Mouse (Mus musculus) frontal cortex, postnatal 25 days (tissue): ENCODE data around the gene Nfib.
A peak's percentile ranks its signal among the peaks of the same experiment; 100 is the strongest.

Experiments
- DNase-seq, 2 experiments: peaks; one replicate each; pipeline ENCODE4 v3.0.0; 2022; ENCODE audit warnings: low spot score in 2 of 2

Nfib gene

DNA sequence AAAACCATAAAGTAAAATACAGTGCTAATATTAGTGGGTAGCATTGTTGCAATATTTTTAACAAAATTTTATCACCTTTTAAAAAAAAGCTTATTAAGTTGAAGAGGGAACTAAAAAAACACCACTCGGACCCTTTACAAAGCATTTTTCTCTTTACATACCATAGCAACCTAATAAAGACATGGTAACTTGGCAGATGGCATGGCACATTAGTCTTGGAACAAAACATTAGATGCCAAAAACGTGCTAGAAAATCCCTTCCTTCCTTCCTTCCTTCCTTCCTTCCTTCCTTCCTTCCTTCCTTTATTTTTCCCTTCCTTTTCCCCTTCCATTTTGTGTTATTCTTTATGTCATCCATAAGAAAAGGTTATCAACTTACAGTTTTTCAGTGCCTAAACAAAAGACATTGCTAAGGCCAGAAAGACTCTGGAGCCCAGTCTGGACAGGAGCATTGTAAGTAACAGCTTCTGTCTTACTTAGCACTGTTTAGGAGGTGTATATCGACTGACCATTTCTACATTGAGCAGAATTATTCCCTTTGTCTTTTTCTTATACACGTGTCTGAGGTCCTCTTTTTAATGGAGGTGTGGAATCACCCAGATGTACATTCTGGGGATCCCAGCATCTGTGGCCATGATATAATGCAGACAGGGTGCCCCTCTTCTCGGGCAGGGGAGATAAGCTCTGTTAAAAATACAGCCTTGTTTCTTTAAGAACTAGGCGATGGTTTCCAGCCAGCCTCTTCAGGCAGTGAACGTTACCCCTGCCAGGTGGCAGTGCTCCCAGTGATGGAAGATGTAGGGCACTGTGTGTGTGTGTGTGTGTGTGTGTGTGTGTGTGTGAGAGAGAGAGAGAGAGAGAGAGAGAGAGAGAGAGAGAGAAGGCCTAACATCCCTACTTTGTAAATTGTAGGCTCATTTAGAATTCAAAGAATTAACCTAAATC, 113.2 kb downstream of the Nfib start:
- no peak for DNase-seq

GRCm38 (mm10) chr4:82589345-82589890, 116.1 kb downstream of the Nfib start:
- DNase-seq, result peak in 1 of 2 experiments; percentile 20

GRCm38 (mm10) chr4:82588718-82589117, 116.8 kb downstream of the Nfib start:
- no peak for DNase-seq

DNA sequence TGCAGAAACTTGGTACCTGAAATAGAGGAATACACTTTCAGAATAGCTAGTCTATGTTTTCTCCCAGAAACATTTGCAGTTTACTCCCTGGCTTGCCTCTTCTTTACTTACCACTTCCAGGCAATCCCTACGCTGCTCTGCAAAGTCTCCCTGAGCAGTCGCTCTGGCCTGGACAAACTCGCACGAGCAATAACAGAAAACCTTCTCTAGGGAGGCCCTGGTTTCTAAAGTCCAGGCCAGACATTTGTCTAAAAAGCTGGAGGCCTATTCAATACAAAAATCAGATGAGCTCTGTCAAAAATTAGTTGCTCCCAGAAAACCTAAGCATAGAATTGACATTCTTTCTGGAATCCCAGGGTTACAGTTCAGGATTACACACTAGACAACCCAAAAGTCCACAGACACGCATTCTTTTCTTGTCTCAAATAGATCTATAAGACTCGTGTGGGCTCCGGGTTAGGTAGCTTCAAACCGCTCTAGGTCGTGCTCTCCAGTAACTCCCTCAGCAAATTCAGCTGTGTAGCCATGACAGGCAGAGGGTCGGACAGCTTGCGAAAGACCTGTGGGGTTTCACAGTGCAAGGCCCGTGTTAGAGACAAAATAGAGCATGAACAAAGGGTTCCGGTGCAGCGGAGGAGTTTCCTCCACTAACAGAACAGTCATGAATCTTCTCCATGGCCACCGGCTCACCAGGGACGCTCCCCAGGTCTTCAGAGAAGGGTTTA, 118.2 kb downstream of the Nfib start:
- no peak for DNase-seq

- no peak for DNase-seq
Observed at GRCm38 (mm10) chr4:82586637-82587036, 118.9 kb downstream of the Nfib start.

DNA sequence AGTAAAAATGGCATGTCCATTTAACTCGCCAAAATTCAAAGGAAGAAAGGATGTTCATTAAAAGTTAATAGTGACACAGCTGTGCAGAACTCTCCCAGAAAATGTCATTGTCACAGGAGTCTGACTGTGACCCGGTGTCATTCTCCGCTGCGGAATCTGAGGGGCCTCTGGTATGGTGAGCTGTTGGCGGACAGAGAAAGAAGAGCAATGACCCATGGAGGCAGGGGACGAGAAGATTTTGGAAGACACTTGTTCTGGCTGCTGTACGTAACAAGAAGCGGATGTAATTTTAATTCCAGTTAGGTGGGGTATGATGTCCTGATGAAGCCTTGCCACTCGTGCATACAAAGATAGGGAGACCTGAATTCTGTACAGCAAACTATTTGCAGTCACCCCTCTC, 120.0 kb downstream of the Nfib start:
- no peak for DNase-seq

DNA sequence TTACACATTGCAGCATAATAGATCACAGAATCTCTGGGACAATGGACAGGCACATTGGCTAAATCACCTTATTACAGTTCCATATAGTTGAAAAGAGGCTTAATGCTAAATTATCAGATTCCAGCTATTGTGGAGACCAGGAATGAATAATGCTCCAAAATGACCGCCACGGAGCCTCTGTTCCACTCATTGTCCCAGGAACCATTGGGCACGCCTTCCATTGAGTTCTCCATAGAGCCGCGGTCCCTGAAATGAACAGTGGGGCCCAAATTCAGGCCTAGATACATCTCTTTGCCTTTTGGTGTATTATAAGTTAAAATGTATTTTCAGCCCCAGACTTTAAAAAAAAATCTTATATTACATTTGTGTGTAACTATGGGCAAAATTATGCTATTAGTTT, 120.5 kb downstream of the Nfib start:
- DNase-seq, result no peak

- no peak for DNase-seq
Observed at GRCm38 (mm10) chr4:82584548-82584947, 121.0 kb downstream of the Nfib start.

GRCm38 (mm10) chr4:82573291-82573605, 132.3 kb downstream of the Nfib start:
- no peak for DNase-seq

DNA sequence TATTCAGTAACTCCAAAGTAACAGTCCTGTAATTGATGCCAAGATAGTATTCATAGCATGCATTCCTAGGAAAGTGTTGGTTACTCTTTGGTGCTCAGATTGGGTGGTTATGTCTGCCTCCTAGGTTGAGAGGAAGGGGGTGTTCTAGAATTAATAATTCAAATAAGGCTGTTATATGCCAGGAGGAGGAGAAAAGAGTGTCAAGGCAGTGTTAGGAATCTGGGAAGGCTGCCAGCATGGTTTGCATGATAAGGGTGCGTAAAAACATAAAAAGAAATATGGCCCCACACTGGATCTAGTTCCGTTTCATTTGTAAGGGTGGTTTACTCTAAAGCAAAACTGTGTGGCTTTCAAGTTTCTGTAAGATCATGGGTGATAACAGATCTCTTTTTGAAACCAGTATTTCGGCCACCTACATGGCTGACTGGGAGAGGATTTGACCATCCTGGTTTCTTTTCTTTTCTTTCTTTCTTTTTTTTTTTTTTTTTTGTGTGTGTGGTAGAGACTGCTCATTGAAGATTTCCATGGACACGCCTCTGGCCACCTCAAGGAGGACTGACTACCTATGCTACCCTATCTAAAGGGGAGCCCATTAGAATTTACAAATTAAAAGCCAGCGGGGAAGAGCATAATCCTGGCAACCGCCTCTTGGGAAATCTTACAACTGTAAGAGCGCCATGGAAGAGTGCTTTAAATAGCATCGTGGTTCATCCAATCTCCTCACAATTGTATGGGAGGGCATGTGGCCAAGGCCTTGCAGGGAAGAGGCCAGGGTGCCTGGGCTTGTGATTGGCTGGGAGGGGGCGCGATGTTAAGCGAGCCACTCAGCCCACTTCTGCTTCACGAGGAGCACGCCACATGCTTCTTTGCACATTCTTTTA, 132.9 kb downstream of the Nfib start:
- no peak for DNase-seq

GRCm38 (mm10) chr4:82558816-82559215, 146.7 kb downstream of the Nfib start:
- DNase-seq, result no peak

GRCm38 (mm10) chr4:82555673-82556171, 149.8 kb downstream of the Nfib start:
- DNase-seq, result no peak

DNA sequence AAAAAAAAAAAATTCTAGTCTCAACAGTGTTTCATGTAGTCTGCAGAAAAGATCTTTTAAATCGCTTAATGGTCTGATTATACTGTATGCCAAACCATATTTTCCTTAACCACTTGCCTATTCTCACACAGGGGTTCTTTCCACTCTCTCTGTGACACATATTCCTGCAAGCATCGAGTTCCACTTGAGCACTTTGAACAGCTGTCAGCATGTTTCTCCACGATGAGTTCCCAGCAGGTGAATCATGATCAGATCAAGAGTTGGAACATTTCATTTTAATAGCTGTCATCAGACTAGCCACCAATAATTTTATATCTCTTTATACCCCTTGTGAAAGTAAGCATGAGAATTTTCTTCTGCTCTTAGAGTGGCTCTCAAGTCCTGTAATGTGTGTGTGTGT, 151.9 kb downstream of the Nfib start:
- no peak for DNase-seq

- DNase-seq, result no peak
Observed at GRCm38 (mm10) chr4:82552238-82552637, 153.3 kb downstream of the Nfib start.

DNA sequence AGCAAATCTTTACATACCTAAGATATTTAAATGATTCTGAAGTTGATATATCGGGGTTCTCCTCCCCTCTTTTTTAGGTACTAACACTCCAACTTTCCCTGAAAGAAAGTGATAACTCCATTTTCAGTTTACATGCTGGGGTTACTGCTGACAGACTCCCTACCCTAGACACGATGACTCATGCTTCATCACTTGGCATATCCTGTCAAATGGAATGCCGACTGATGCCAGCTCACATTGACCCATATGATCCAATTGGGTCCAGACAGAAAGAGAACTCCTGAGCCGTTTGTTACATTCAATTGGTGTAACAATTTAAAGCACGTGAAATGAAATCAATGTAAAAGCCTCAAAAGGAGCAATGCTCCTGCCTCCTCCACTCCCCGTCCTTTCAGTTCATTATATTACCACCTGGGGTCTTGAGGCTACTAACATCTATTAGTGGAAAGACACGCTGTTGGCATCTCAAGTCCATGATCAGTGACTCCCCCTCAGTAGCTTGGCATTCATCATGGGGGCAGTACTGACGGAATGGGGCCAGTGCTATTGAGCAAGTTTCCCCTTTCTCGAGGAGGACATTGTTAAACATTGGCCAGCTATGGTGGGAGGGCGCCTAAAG, 155.7 kb downstream of the Nfib start:
- DNase-seq, result no peak

- DNase-seq, result no peak
Observed at GRCm38 (mm10) chr4:82548247-82548646, 157.3 kb downstream of the Nfib start.

DNA sequence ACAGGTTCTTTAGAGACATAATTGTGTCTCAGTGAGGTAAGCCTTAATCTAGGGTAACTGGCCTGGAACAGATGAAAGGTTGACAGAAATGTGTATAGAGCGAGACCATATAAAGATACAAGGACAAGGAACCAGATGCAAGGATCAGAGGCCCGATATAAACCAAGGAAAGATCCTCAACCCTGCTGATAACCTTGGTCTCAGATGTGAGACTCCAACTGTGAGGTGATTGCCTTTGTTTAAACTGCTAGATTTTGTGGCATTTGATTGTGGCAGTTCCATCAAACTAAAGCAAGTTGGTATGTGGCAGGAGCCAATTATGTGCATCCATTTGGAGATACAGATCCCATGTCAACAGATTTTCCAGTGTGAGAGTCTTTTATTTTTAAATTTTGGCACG, 161.6 kb downstream of the Nfib start:
- DNase-seq, result no peak

GRCm38 (mm10) chr4:82543398-82543740, 162.2 kb downstream of the Nfib start:
- DNase-seq, result no peak

DNA sequence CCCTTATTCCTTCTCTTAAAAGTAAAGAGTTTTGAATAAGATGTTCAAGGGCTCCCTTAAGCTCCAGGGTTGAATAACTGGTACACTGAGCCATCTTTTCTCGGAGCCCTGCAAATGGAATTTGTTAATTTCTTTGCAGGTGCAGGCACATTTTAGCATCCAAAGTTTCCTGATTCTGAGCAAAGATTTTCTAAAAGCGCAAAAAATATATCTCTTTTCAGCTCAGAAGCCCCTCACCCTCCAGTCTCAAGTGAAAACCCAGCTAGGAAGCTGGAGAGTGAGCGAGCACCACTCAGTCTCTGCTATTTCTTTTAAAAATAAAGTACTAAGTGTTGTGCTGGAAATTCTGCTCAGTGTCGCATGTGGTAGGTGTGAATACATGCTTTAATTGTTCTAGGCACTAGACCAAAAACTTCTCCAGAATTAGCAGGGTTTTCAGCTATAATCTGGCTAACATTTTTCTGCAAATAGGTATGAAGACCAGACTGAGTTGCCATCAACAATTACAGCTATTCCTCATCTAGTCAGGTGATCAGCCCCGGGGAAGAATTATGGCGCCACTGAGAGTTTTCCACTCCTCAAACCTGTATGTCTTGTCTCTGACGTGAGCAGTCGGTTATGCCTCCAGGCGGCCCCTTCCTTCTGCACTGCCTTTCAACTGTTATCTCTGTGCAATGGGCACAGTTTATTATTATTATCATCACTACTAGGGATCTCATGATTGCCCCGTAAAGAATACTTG, 162.7 kb downstream of the Nfib start:
- no peak for DNase-seq

DNA sequence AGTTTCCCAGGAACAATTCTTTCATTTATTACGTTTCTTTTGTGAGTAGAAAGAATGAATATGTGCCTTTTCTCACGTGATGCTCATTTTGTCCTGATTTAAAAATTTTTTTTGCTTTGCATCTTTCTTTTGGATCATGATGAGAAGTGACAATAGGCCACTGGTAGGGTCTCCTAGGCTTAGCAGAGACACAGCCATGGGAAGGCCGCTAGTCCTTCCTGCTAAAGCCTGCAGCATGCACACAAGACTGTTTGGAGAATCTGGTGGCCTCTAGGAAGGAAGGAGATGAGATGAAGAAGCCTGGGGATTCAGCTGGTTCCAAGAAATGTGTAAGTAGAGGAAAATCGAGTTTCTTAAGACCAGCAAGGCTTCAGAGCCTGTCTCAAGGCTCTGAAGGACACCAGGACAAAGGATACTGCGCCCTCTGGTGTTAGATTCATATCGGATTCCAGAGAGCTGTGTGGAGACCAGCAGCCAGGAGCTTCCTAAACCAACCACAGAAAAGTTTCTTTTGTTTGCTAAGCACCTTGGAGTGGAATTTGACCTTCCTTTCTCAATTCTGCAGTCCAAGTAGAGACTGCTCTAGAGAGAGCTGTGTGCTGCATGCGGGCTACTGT, 163.5 kb downstream of the Nfib start:
- peak in 1 of 2 experiments; percentile 80 for DNase-seq
